Mouse (Mus musculus) heart, postnatal 0 days (tissue): ENCODE measurements at regions not wholly inside any gene's neighbourhood (a gene's known extent, or its start where the extent isn't known, plus 50 kb on each side); places are given as distances from the start of the nearest gene placed in this dataset.

Experiments used
- CTCF ChIP-seq: IDR thresholded peaks from 2 replicates; pipeline ENCODE4 v1.5.1; 2016; ENCODE audit warnings: antibody characterized with exemption, control low read depth, low read depth
- EP300 ChIP-seq: IDR thresholded peaks from 2 replicates; pipeline ENCODE4 v1.6.1; 2016; ENCODE audit warnings: antibody characterized with exemption, low read depth

DNA sequence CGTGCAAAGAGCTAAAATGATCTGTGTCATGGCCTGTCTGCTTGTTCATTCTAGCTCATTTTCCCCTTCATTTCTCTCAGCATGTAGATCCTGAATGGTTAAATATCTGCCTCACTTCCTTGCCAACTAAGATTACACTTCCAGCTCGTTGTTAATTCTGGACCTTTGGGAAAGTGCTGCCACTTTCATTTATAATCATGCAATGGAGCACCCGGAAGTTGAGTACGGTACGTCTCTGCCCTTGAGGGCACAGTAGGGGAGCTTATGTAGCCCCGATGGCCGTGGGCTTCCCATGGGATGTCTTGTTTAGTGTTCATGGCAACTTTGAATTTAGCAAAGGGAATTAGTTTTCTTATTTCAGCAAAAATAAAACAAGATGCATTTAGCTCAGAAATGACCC is 334.4 kb downstream of the Kcnrg start:
- TF ChIP-seq CTCF (no peak), EP300 (no peak)
